Mouse (Mus musculus) forebrain, embryonic 11.5 days (tissue): ENCODE results near the gene Cdh13. TPM values are rescaled to one million over a fixed set of nuclear protein-coding genes. Genes with fewer than 3 reads are reported as not detected.

Experiments
- ATAC-seq: fragments of 200-750 bp; cut with Nextera tagmentation; replicated peaks from 2 replicates; pipeline ENCODE4 v1.8.0; 2017; ENCODE audit warnings: moderate TSS enrichment; ENCODE audit not compliant: low FRiP score
- DNase-seq: peaks from one replicate; pipeline ENCODE4 v3.0.0-alpha.2; 2017; ENCODE audit warnings: low spot score
- H3K27ac ChIP-seq: fragments of 300-500 bp; sonication (generic); 2 replicates; pipeline ENCODE4 v1.5.1; 2014; ENCODE audit warnings: low read depth, low read length
- H3K27me3 ChIP-seq: fragments of 300-500 bp; sonication (generic); 2 replicates; pipeline ENCODE4 v1.6.1; 2014; ENCODE audit warnings: mild to moderate bottlenecking, low read length, mixed read lengths; ENCODE audit not compliant: control insufficient read depth, insufficient read depth
- H3K36me3 ChIP-seq: fragments of 300-500 bp; sonication (generic); 2 replicates; pipeline ENCODE4 v1.6.1; 2014; ENCODE audit warnings: mild to moderate bottlenecking, low read length, moderate library complexity, mixed read lengths; ENCODE audit not compliant: control insufficient read depth, insufficient read depth
- H3K4me1 ChIP-seq: fragments of 300-500 bp; sonication (generic); replicated peaks from 2 replicates; pipeline ENCODE4 v1.6.1; 2014; ENCODE audit warnings: low read length, mixed read lengths; ENCODE audit not compliant: control insufficient read depth, insufficient read depth
- H3K4me2 ChIP-seq: fragments of 300-500 bp; sonication (generic); 2 replicates; pipeline ENCODE4 v1.6.1; 2014; ENCODE audit warnings: low read depth, mild to moderate bottlenecking, low read length, moderate library complexity, mixed read lengths; ENCODE audit not compliant: severe bottlenecking
- H3K4me3 ChIP-seq: fragments of 300-500 bp; sonication (generic); 2 replicates; pipeline ENCODE4 v1.5.1; 2014; ENCODE audit warnings: low read depth, low read length
- H3K9ac ChIP-seq: fragments of 300-500 bp; sonication (generic); 2 replicates; pipeline ENCODE4 v1.6.1; 2014; ENCODE audit warnings: low read length
- H3K9me3 ChIP-seq: fragments of 300-500 bp; sonication (generic); 2 replicates; pipeline ENCODE4 v1.6.1; 2016; ENCODE audit warnings: low read length, mixed read lengths; ENCODE audit not compliant: control insufficient read depth
- WGBS: fragments of 180-500 bp; shearing (Covaris S2); extraction: QIAGEN DNeasy Blood & Tissue Kit; methylation state at CpG from one replicate; pipeline ENCODE4 v1.1.7; 2014; 5-methylcytosine and 5-hydroxymethylcytosine counted together
- polyA plus RNA-seq: library from polyadenylated mRNA; unstranded; fragments of >200 nt; fragmentation: Nextera tagmentation; extraction: Ambion mirVana; gene quantifications from 2 replicates; pipeline ENCODE4 v1.2.1, GENCODE M21; 2014

Cdh13 gene
- polyA plus RNA-seq, 1 experiment from 2014 or later: 5.6 TPM

GRCm38 (mm10) chr8:119033398-119033797 is 749.9 kb downstream of the Cdh13 start:
- ATAC-seq (no peak), DNase-seq (no peak)
- H3K9me3 ChIP-seq: no peaks in the 10 kb centered on the region
- no peaks in the 10 kb centered on the region for H3K36me3 ChIP-seq
- H3K27ac ChIP-seq: no peak overlapping the region
- no peak overlapping the region for H3K9ac ChIP-seq
- 91% methylated on average over 11 of the region's 11 CpGs for WGBS
- no peaks in the 10 kb centered on the region for H3K27me3 ChIP-seq
- H3K4me2 ChIP-seq: no peak overlapping the region
- no peaks in the 10 kb centered on the region for H3K4me1 ChIP-seq
- H3K4me3 ChIP-seq: no peak overlapping the region

- Histone ChIP-seq H3K36me3 (no peaks in the 10 kb centered on the region), H3K4me1 (no peaks in the 10 kb centered on the region), H3K27me3 (no peaks in the 10 kb centered on the region), H3K4me2 (no peak overlapping the region), H3K4me3 (no peak overlapping the region), H3K9me3 (no peaks in the 10 kb centered on the region), H3K9ac (no peak overlapping the region), H3K27ac (no peak overlapping the region)
- DNase-seq: no peak
- 91% methylated on average over 3 of the region's 3 CpGs for WGBS
- ATAC-seq: no peak
These were observed 750.5 kb downstream of the Cdh13 start for GRCm38 (mm10) chr8:119034037-119034436.

GRCm38 (mm10) chr8:119035126-119035525 is 751.6 kb downstream of the Cdh13 start:
- no peaks in the 10 kb centered on the region for H3K4me1 ChIP-seq
- H3K27ac ChIP-seq: no peak overlapping the region
- ATAC-seq: no peak
- H3K4me2 ChIP-seq: no peak overlapping the region
- 91% methylated on average over 7 of the region's 7 CpGs for WGBS
- H3K4me3 ChIP-seq: no peak overlapping the region
- no peaks in the 10 kb centered on the region for H3K36me3 ChIP-seq
- no peak for DNase-seq
- no peaks in the 10 kb centered on the region for H3K9me3 ChIP-seq
- no peaks in the 10 kb centered on the region for H3K27me3 ChIP-seq
- no peak overlapping the region for H3K9ac ChIP-seq

GRCm38 (mm10) chr8:119037571-119037970 is 754.0 kb downstream of the Cdh13 start:
- Histone ChIP-seq H3K27me3 (no peaks in the 10 kb centered on the region), H3K9ac (no peak overlapping the region), H3K4me3 (no peak overlapping the region), H3K9me3 (no peaks in the 10 kb centered on the region), H3K4me1 (no peaks in the 10 kb centered on the region), H3K27ac (no peak overlapping the region), H3K36me3 (no peaks in the 10 kb centered on the region), H3K4me2 (no peak overlapping the region)
- DNase-seq (no peak), ATAC-seq (no peak)
- 82% methylated on average over 11 of the region's 11 CpGs for WGBS

- Histone ChIP-seq H3K36me3 (no peaks in the 10 kb centered on the region), H3K4me2 (no peak overlapping the region), H3K27ac (no peak overlapping the region), H3K27me3 (no peaks in the 10 kb centered on the region), H3K4me3 (no peak overlapping the region), H3K9me3 (no peaks in the 10 kb centered on the region), H3K4me1 (no peaks in the 10 kb centered on the region), H3K9ac (no peak overlapping the region)
- DNase-seq (no peak), ATAC-seq (no peak)
- 87% methylated on average over 2 of the region's 2 CpGs for WGBS
These were observed 755.8 kb downstream of the Cdh13 start for GRCm38 (mm10) chr8:119039358-119039757.

- ATAC-seq: no peak
- whole genome bisulfite sequencing: 78% methylated on average over 5 of the region's 5 CpGs
- H3K9ac ChIP-seq: no peak overlapping the region
These were observed 774.3 kb downstream of the Cdh13 start for GRCm38 (mm10) chr8:119057876-119058275.

GRCm38 (mm10) chr8:119061671-119062070 is 778.1 kb downstream of the Cdh13 start:
- Histone ChIP-seq H3K9me3 (no peaks in the 10 kb centered on the region), H3K27me3 (no peaks in the 10 kb centered on the region), H3K9ac (no peak overlapping the region), H3K4me1 (no peaks in the 10 kb centered on the region), H3K4me3 (no peak overlapping the region), H3K4me2 (no peak overlapping the region), H3K36me3 (no peaks in the 10 kb centered on the region), H3K27ac (no peak overlapping the region)
- WGBS: 87% methylated on average over 12 of the region's 12 CpGs
- DNase-seq (no peak), ATAC-seq (no peak)

More at GRCm38 (mm10) chr8:119057876-119058275, 774.3 kb downstream of the Cdh13 start:
- Histone ChIP-seq H3K4me1 (no peaks in the 10 kb centered on the region), H3K4me2 (no peak overlapping the region), H3K9me3 (no peaks in the 10 kb centered on the region), H3K36me3 (no peaks in the 10 kb centered on the region), H3K27ac (no peak overlapping the region), H3K27me3 (no peaks in the 10 kb centered on the region), H3K4me3 (no peak overlapping the region)
- no peak for DNase-seq

GRCm38 (mm10) chr8:119064523-119064922 is 781.0 kb downstream of the Cdh13 start:
- no peaks in the 10 kb centered on the region for H3K9me3 ChIP-seq
- H3K27ac ChIP-seq: no peak overlapping the region
- 17% methylated on average over 11 of the region's 11 CpGs for WGBS
- H3K27me3 ChIP-seq: no peaks in the 10 kb centered on the region
- H3K4me1 ChIP-seq: no peaks in the 10 kb centered on the region
- H3K4me3 ChIP-seq: no peak overlapping the region
- ATAC-seq: no peak; the same call in 1 of the 2 replicates
- H3K9ac ChIP-seq: no peak overlapping the region
- no peaks in the 10 kb centered on the region for H3K36me3 ChIP-seq
- peak; percentile 79 for DNase-seq
- no peak overlapping the region for H3K4me2 ChIP-seq

GRCm38 (mm10) chr8:119072291-119072690 is 788.8 kb downstream of the Cdh13 start:
- H3K4me3 ChIP-seq: no peak overlapping the region
- H3K9ac ChIP-seq: no peak overlapping the region
- ATAC-seq (no peak), DNase-seq (no peak)
- no peaks in the 10 kb centered on the region for H3K9me3 ChIP-seq
- H3K27ac ChIP-seq: no peak overlapping the region
- no peak overlapping the region for H3K4me2 ChIP-seq
- WGBS: 80% methylated on average over 6 of the region's 6 CpGs
- H3K36me3 ChIP-seq: no peaks in the 10 kb centered on the region
- H3K27me3 ChIP-seq: no peaks in the 10 kb centered on the region
- no peaks in the 10 kb centered on the region for H3K4me1 ChIP-seq
